Comparison of ENCODE assay signal across 18 mouse cellular contexts in the genomic region with DNA sequence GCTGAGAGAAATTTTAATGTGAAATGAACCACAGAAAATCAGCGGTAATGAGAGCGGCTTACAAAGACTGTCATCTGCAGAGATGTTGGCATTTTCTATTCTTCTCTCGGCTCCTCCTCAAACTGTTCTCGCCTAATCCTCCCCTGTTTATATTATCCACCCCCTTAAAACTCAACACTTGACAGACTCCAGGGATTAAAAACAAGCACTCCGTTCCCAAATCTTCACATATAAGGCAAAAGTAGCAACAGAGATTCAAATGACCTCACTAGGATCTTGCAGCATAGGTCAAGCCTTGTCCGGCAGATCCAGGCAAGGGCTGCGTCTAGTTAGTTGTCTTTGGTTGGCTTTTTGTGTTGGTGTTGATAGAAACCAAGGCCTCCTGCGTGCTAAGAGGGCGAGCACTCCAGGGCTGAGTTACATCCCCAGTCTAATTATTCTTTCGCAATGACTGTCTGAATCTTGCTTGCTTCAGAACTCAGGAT. TPM values are rescaled to one million over a fixed set of nuclear protein-coding genes. Genes with fewer than 3 reads are reported as not detected.
A peak's percentile ranks its signal among the peaks of the same experiment; 100 is the strongest.
DNase-seq lines count a peak whose midpoint lies in the region; ATAC-seq and TF ChIP-seq lines count a peak whose summit lies in the region.
"Had no signal": no experiment of that assay in that cellular context is flagged by ENCODE, and none has a peak within 500 bp of the region (broad histone marks: within the 10 kb centered on the region; RNA-seq: fewer than 3 reads in every experiment).

No protein-coding gene starts in this region.

- H3K36me3 ChIP-seq in midbrain, embryonic 10.5 days, result no peaks in the 10 kb centered on the region
- H3K36me3 ChIP-seq in midbrain, embryonic 11.5 days (ENCODE audit: control insufficient read depth, insufficient read depth, low read length), result no peaks in the 10 kb centered on the region
- H3K36me3 ChIP-seq in forebrain, postnatal 0 days (ENCODE audit: insufficient read depth), result no peaks in the 10 kb centered on the region
- no peaks in the 10 kb centered on the region for H3K36me3 ChIP-seq in stomach, embryonic 16.5 days (ENCODE audit: control insufficient read depth, insufficient read depth, low read length)
- H3K36me3 ChIP-seq: neural tube, embryonic 15.5 days had no signal

- WGBS in midbrain, embryonic 10.5 days, result 60% methylated on average over 10 of the region's 10 CpGs
- 43% methylated on average over 10 of the region's 10 CpGs for WGBS in midbrain, embryonic 11.5 days
- WGBS in forebrain, postnatal 0 days, result 19% methylated on average over 10 of the region's 10 CpGs
- WGBS in stomach, embryonic 16.5 days, result 49% methylated on average over 10 of the region's 10 CpGs

- no peak overlapping the region for H3K9ac ChIP-seq in midbrain, embryonic 11.5 days (ENCODE audit: low read length)
- H3K9ac ChIP-seq in forebrain, postnatal 0 days, result no peak overlapping the region
- no peak overlapping the region for H3K9ac ChIP-seq in stomach, embryonic 16.5 days (ENCODE audit: low read length)
- H3K9ac ChIP-seq: neural tube, embryonic 15.5 days had no signal

- no peak for ATAC-seq in midbrain, embryonic 11.5 days (ENCODE audit: low FRiP score)
- peak; percentile 91 for ATAC-seq in forebrain, postnatal 0 days
- peak; percentile 53; the same call in 1 of the 2 replicates for ATAC-seq in stomach, embryonic 16.5 days (ENCODE audit: insufficient read depth, low FRiP score)
- ATAC-seq: intestine, embryonic 16.5 days had no signal

- DNase-seq in heart, adult 18-20 months, result peak; percentile 34 to 63
- no peak for DNase-seq in heart, postnatal 14 days
- DNase-seq in midbrain, embryonic 10.5 days (ENCODE audit: low spot score), result no peak
- no peak for DNase-seq in midbrain, embryonic 11.5 days (ENCODE audit: low spot score, missing footprints)
- DNase-seq in forebrain, postnatal 0 days, result peak; percentile 83
- DNase-seq in frontal cortex, adult 2 months (ENCODE audit: extremely low spot score in 1 of 2, low spot score in 1 of 2), result no peak
- DNase-seq in frontal cortex, postnatal 10 days (ENCODE audit: low spot score in 2 of 2), result no peak
- DNase-seq: cerebellum, adult 8-10 months; gastrocnemius, adult 2 months; kidney, postnatal 36 days; left cerebral cortex, postnatal 4 days; lung, adult 18-20 months had no signal

- no peak overlapping the region for H3K4me3 ChIP-seq in midbrain, embryonic 10.5 days
- no peak overlapping the region for H3K4me3 ChIP-seq in midbrain, embryonic 11.5 days (ENCODE audit: low read depth, low read length)
- H3K4me3 ChIP-seq in forebrain, postnatal 0 days (ENCODE audit: low read depth, low read length), result no peak overlapping the region
- H3K4me3 ChIP-seq in stomach, embryonic 16.5 days (replicated peaks; ENCODE audit: low read length), result no peak overlapping the region
- H3K4me3 ChIP-seq: gastrocnemius, adult 2 months; megakaryocyte, embryonic 14.5 days; neural tube, embryonic 15.5 days had no signal

- TF ChIP-seq CTCF in forebrain, postnatal 0 days (IDR thresholded peaks at IDR 0.05; ENCODE audit: low read depth), result no peak

- H3K4me2 ChIP-seq in midbrain, embryonic 11.5 days, result no peak overlapping the region
- no peak overlapping the region for H3K4me2 ChIP-seq in forebrain, postnatal 0 days (ENCODE audit: low read depth)
- H3K4me2 ChIP-seq in stomach, embryonic 16.5 days (ENCODE audit: low read depth, low read length), result no peak overlapping the region
- H3K4me2 ChIP-seq: neural tube, embryonic 15.5 days had no signal

- H3K27ac ChIP-seq in midbrain, embryonic 10.5 days (replicated peaks), result 0 out of 2 replicates have a peak overlapping the region, but pooled peaks have one; percentile 28
- H3K27ac ChIP-seq in midbrain, embryonic 11.5 days (ENCODE audit: low read depth, low read length), result no peak overlapping the region
- peak overlapping the region; percentile 76 for H3K27ac ChIP-seq in forebrain, postnatal 0 days (ENCODE audit: low read depth, low read length)
- peak overlapping the region; percentile 79 for H3K27ac ChIP-seq in stomach, embryonic 16.5 days (ENCODE audit: low read length)
- H3K27ac ChIP-seq: gastrocnemius, adult 2 months; neural tube, embryonic 15.5 days had no signal

- no peaks in the 10 kb centered on the region for H3K9me3 ChIP-seq in midbrain, embryonic 10.5 days (replicated peaks)
- no peaks in the 10 kb centered on the region for H3K9me3 ChIP-seq in midbrain, embryonic 11.5 days (ENCODE audit: control insufficient read depth, low read length)
- H3K9me3 ChIP-seq in forebrain, postnatal 0 days (ENCODE audit: low read length), result no peaks in the 10 kb centered on the region
- H3K9me3 ChIP-seq in stomach, embryonic 16.5 days (replicated peaks; ENCODE audit: control insufficient read depth, low read length), result no peaks in the 10 kb centered on the region
- H3K9me3 ChIP-seq: G1E; megakaryocyte, embryonic 14.5 days; neural tube, embryonic 15.5 days had no signal

- intact Hi-C loops in heart, postnatal 14 days (cut with DNase I), result no loop called here

- H3K4me1 ChIP-seq in midbrain, embryonic 10.5 days, result peaks cover 9% of the 10 kb centered on the region; the same call in 1 of the 2 replicates
- 0 out of 2 replicates have a peak, but pooled peaks cover 3% of the 10 kb centered on the region for H3K4me1 ChIP-seq in midbrain, embryonic 11.5 days (ENCODE audit: control insufficient read depth, insufficient read depth, low read length)
- H3K4me1 ChIP-seq in forebrain, postnatal 0 days (ENCODE audit: insufficient read depth), result 0 out of 2 replicates have a peak, but pooled peaks cover 5% of the 10 kb centered on the region
- no peaks in the 10 kb centered on the region; the same call in 1 of the 2 replicates for H3K4me1 ChIP-seq in stomach, embryonic 16.5 days (ENCODE audit: control insufficient read depth, insufficient read depth, low read length)
- H3K4me1 ChIP-seq: neural tube, embryonic 15.5 days had no signal

- H3K27me3 ChIP-seq in midbrain, embryonic 10.5 days (ENCODE audit: low read depth, poor library complexity, severe bottlenecking), result no peaks in the 10 kb centered on the region
- no peaks in the 10 kb centered on the region for H3K27me3 ChIP-seq in midbrain, embryonic 11.5 days (ENCODE audit: control insufficient read depth, insufficient read depth, low read length)
- no peaks in the 10 kb centered on the region for H3K27me3 ChIP-seq in forebrain, postnatal 0 days (ENCODE audit: insufficient read depth, low read length)
- no peaks in the 10 kb centered on the region for H3K27me3 ChIP-seq in stomach, embryonic 16.5 days (ENCODE audit: control insufficient read depth, insufficient read depth, low read length)
- H3K27me3 ChIP-seq: megakaryocyte, embryonic 14.5 days; neural tube, embryonic 15.5 days had no signal

RNA-seq across cellular contexts. Expression of a gene that starts 30.2 kb away (rescaled TPM):
- 10 to 100 TPM; 13.1 to 13.5 TPM for total RNA-seq in heart, adult 18-20 months (2021)
- total RNA-seq in heart, postnatal 14 days (2021), result 10 to 100 TPM; 28.0 to 28.3 TPM
- 20.1 and 24.3 TPM in 2 replicates for polyA plus RNA-seq in midbrain, embryonic 10.5 days (2016; fragmentation: Nextera tagmentation; extraction: Ambion mirVana)
- 36.8 and 40.3 TPM in 2 replicates for polyA plus RNA-seq in midbrain, embryonic 11.5 days (2014; fragmentation: Nextera tagmentation; extraction: Ambion mirVana)
- total RNA-seq in forebrain, postnatal 0 days (2014; rRNA removed), result 119 and 149 TPM in 2 replicates
- 39.2 and 46.8 TPM in 2 replicates for polyA plus RNA-seq in forebrain, postnatal 0 days (2015; fragmentation: Nextera tagmentation; extraction: Ambion mirVana)
- polyA plus RNA-seq in stomach, embryonic 16.5 days (2015; fragmentation: Nextera tagmentation; extraction: Ambion mirVana), result 13.0 and 14.2 TPM in 2 replicates
- polyA plus RNA-seq in frontal cortex, adult 2 months (2012; rRNA removed), result 139 and 147 TPM in 2 replicates

RNA-seq across cellular contexts. Expression of a gene that starts 49.1 kb away (rescaled TPM):
- 1 to 10 TPM in 1 of 2 experiments, under 1 TPM in 1; 0.57 to 1.5 TPM for total RNA-seq in heart, adult 18-20 months (2021)
- 1 to 10 TPM in 1 of 2 experiments, under 1 TPM in 1; 1.00 to 1.8 TPM for total RNA-seq in heart, postnatal 14 days (2021)
- 1.2 and 1.5 TPM in 2 replicates for polyA plus RNA-seq in midbrain, embryonic 10.5 days (2016; fragmentation: Nextera tagmentation; extraction: Ambion mirVana)
- 0.80 and 0.89 TPM in 2 replicates for polyA plus RNA-seq in midbrain, embryonic 11.5 days (2014; fragmentation: Nextera tagmentation; extraction: Ambion mirVana)
- total RNA-seq in forebrain, postnatal 0 days (2014; rRNA removed), result 3.2 and 4.8 TPM in 2 replicates
- 1.9 and 4.2 TPM in 2 replicates for polyA plus RNA-seq in forebrain, postnatal 0 days (2015; fragmentation: Nextera tagmentation; extraction: Ambion mirVana)
- 0.15 and 0.27 TPM in 2 replicates for polyA plus RNA-seq in stomach, embryonic 16.5 days (2015; fragmentation: Nextera tagmentation; extraction: Ambion mirVana)
- polyA plus RNA-seq in frontal cortex, adult 2 months (2012; rRNA removed), result 3.5 and 3.8 TPM in 2 replicates
- polyA plus RNA-seq: embryonic facial prominence, embryonic 11.5 days had no signal

Comparison
In these comparisons a context has a peak if more than half of its experiments do, and no peak if none do; other contexts are left out.
1. DNase-seq: peak in heart, adult 18-20 months (2 of 2) and forebrain, postnatal 0 days (single experiment); none in heart, postnatal 14 days (0 of 2), midbrain, embryonic 10.5 days (single experiment), midbrain, embryonic 11.5 days (single experiment), frontal cortex, adult 2 months (0 of 2) and frontal cortex, postnatal 10 days (0 of 2).